Mouse (Mus musculus): ENCODE results near the gene St6galnac3. TPM values are rescaled to one million over a fixed set of nuclear protein-coding genes. Genes with fewer than 3 reads are reported as not detected.

The St6galnac3 gene
- polyA plus RNA-seq, 1 experiment from 2014 or later: 8.5 TPM

DNA sequence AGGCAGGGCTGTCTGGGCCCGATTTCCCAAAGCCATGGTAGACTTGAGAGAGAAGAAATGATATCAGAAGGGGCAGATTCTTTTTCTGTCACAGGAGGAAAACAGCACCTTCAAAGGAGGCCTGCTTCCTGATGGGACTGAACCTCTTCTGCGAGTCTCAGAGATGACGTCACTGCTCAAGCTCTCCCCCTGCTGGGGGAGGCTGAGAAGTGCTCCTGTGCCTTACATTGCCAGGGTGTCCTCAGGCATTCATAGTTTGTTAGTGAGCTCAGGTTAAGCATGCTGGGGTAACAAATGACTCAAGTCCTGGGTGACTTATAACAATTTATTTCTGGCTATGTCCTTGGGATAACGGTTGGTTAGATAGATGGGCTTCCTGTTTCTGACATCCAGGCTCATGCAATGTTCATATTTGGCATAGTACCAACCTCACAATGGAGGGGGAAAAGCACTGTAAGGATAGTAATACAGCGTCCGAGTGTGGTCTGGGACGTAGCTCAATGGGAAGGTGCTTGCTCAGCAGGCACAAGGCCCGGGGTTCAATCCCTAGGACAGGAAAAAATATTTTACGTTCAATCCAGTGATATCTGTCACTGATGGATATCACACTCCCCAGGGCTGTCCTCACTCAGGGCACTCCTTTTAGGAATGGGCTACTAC lies 474.2 kb downstream of the St6galnac3 start:
- Histone ChIP-seq H3K27ac (ENCODE audit: low read depth, low read length) (no peak overlapping the region), H3K9me3 (ENCODE audit: control insufficient read depth) (no peaks in the 10 kb centered on the region), H3K36me3 (ENCODE audit: control insufficient read depth, insufficient read depth) (no peaks in the 10 kb centered on the region), H3K4me2 (replicated peaks; ENCODE audit: low read depth) (no peak overlapping the region), H3K27me3 (replicated peaks; ENCODE audit: control insufficient read depth, insufficient read depth, low read length) (no peaks in the 10 kb centered on the region), H3K9ac (ENCODE audit: low read depth, low read length) (no peak overlapping the region), H3K4me3 (ENCODE audit: low read depth, low read length) (no peak overlapping the region), H3K4me1 (replicated peaks; ENCODE audit: control insufficient read depth, insufficient read depth, low read length) (no peaks in the 10 kb centered on the region; the same call in 1 of the 2 replicates)
- TF ChIP-seq CTCF (IDR thresholded peaks at IDR 0.05; ENCODE audit: low read depth): peak; percentile 95
- 46% methylated on average over 9 of the region's 9 CpGs for WGBS
- peak; percentile 72 for ATAC-seq

DNA sequence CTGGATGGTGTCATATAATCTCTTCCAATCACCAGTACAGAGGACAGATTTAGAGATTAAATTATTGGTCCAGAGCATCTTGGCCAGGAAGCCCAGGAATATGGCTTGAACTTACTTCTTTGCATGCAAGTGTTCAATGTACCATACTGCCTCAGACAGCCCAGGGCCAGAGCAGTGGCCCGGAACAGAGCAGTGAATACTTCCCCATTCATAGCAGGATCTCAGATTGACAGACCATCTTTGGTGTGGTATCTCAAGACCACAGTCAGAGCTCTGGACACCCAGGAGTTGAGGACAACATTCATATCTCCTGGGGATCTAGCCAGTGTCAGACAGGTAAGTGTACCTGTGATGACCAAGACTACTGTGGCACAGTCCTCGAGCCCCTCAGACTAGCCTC lies 476.1 kb downstream of the St6galnac3 start:
- Histone ChIP-seq H3K27me3 (replicated peaks; ENCODE audit: control insufficient read depth, insufficient read depth, low read length) (no peaks in the 10 kb centered on the region), H3K4me3 (ENCODE audit: low read depth, low read length) (no peak overlapping the region), H3K36me3 (ENCODE audit: control insufficient read depth, insufficient read depth) (no peaks in the 10 kb centered on the region), H3K4me1 (replicated peaks; ENCODE audit: control insufficient read depth, insufficient read depth, low read length) (no peaks in the 10 kb centered on the region; the same call in 1 of the 2 replicates), H3K9ac (ENCODE audit: low read depth, low read length) (no peak overlapping the region), H3K9me3 (ENCODE audit: control insufficient read depth) (no peaks in the 10 kb centered on the region), H3K27ac (ENCODE audit: low read depth, low read length) (no peak overlapping the region), H3K4me2 (replicated peaks; ENCODE audit: low read depth) (no peak overlapping the region)
- no peak for TF ChIP-seq CTCF (IDR thresholded peaks at IDR 0.05; ENCODE audit: low read depth)
- WGBS: 88% methylated on average over 2 of the region's 2 CpGs
- no peak for ATAC-seq

DNA sequence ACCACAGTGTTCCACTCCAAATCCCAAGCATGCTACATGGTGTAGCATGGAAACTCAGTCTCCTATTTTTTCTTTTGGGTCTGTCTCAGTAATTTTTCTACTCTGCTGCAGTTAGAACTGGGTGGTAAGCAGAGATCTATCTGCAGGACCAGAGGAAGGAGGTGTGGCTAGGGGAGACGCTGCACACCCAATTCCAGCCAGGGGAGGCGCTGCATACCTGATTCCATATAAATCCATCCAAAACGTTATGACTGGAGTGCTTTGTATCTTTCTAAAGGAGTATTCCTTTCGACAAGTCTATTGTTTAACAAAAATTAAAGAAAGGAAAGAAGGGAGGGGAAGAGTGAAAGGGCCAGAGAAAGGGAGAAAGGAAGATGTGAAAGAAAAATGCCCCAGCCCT lies 476.9 kb downstream of the St6galnac3 start:
- TF ChIP-seq CTCF (IDR thresholded peaks at IDR 0.05; ENCODE audit: low read depth): peak; percentile 55
- no peaks in the 10 kb centered on the region for H3K36me3 ChIP-seq (ENCODE audit: control insufficient read depth, insufficient read depth)
- ATAC-seq: no peak
- H3K27ac ChIP-seq (ENCODE audit: low read depth, low read length): no peak overlapping the region
- H3K9me3 ChIP-seq (ENCODE audit: control insufficient read depth): no peaks in the 10 kb centered on the region
- WGBS: 41% methylated on average over 4 of the region's 4 CpGs
- H3K9ac ChIP-seq (ENCODE audit: low read depth, low read length): no peak overlapping the region
- no peaks in the 10 kb centered on the region for H3K27me3 ChIP-seq (replicated peaks; ENCODE audit: control insufficient read depth, insufficient read depth, low read length)
- no peaks in the 10 kb centered on the region; the same call in 1 of the 2 replicates for H3K4me1 ChIP-seq (replicated peaks; ENCODE audit: control insufficient read depth, insufficient read depth, low read length)
- no peak overlapping the region for H3K4me2 ChIP-seq (replicated peaks; ENCODE audit: low read depth)
- H3K4me3 ChIP-seq (ENCODE audit: low read depth, low read length): no peak overlapping the region

DNA sequence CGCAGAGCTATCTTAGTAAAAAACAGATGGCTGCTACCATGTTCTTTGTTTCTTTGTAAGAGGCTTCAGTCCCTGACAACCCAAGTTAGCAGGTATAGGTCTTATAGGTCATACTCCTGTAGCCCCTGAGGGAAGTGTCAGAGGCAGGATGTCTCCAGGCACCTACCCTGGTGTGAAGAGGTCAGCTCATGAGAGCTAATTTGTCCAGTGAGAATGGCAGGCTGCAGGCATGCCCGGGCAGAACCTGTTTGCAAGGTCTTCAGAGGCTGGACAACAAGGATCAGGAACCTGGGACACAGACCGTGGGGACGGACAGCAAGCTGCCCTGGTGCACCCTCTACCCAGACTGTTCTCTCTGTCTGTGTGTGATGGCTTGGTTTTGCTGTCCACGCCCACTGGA lies 482.4 kb downstream of the St6galnac3 start:
- TF ChIP-seq CTCF (IDR thresholded peaks at IDR 0.05; ENCODE audit: low read depth): no peak
- Histone ChIP-seq H3K9ac (ENCODE audit: low read depth, low read length) (no peak overlapping the region), H3K4me1 (replicated peaks; ENCODE audit: control insufficient read depth, insufficient read depth, low read length) (no peaks in the 10 kb centered on the region; the same call in 1 of the 2 replicates), H3K9me3 (ENCODE audit: control insufficient read depth) (no peaks in the 10 kb centered on the region), H3K36me3 (ENCODE audit: control insufficient read depth, insufficient read depth) (no peaks in the 10 kb centered on the region), H3K4me3 (ENCODE audit: low read depth, low read length) (no peak overlapping the region), H3K27ac (ENCODE audit: low read depth, low read length) (no peak overlapping the region), H3K27me3 (replicated peaks; ENCODE audit: control insufficient read depth, insufficient read depth, low read length) (no peaks in the 10 kb centered on the region), H3K4me2 (replicated peaks; ENCODE audit: low read depth) (no peak overlapping the region)
- no peak for ATAC-seq
- whole genome bisulfite sequencing: 64% methylated on average over 5 of the region's 5 CpGs

DNA sequence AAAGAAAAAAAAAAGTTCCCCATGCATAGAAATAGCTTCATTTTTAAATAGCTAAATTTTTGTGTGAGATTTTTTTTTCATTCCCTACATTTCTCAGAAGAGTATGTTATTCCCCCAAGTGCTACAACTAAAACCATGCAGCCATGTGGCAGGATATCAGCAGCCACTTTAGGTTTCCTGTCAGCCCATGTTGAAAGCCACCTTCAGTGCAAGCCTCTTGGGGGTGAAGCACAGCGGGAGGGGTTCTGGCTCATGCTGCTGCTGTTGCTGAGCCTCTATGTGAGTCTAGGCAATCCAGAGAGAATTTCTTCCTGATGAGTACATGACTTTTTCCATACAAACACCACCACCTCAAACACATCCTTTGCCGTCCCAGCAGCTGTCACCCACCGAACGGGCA lies 483.8 kb downstream of the St6galnac3 start:
- ATAC-seq: no peak
- H3K27ac ChIP-seq (ENCODE audit: low read depth, low read length): no peak overlapping the region
- H3K27me3 ChIP-seq (replicated peaks; ENCODE audit: control insufficient read depth, insufficient read depth, low read length): no peaks in the 10 kb centered on the region
- H3K9me3 ChIP-seq (ENCODE audit: control insufficient read depth): no peaks in the 10 kb centered on the region
- no peak overlapping the region for H3K9ac ChIP-seq (ENCODE audit: low read depth, low read length)
- no peak for TF ChIP-seq CTCF (IDR thresholded peaks at IDR 0.05; ENCODE audit: low read depth)
- 87% methylated on average over 4 of the region's 4 CpGs for WGBS
- H3K36me3 ChIP-seq (ENCODE audit: control insufficient read depth, insufficient read depth): no peaks in the 10 kb centered on the region
- no peaks in the 10 kb centered on the region; the same call in 1 of the 2 replicates for H3K4me1 ChIP-seq (replicated peaks; ENCODE audit: control insufficient read depth, insufficient read depth, low read length)
- no peak overlapping the region for H3K4me3 ChIP-seq (ENCODE audit: low read depth, low read length)
- no peak overlapping the region for H3K4me2 ChIP-seq (replicated peaks; ENCODE audit: low read depth)

DNA sequence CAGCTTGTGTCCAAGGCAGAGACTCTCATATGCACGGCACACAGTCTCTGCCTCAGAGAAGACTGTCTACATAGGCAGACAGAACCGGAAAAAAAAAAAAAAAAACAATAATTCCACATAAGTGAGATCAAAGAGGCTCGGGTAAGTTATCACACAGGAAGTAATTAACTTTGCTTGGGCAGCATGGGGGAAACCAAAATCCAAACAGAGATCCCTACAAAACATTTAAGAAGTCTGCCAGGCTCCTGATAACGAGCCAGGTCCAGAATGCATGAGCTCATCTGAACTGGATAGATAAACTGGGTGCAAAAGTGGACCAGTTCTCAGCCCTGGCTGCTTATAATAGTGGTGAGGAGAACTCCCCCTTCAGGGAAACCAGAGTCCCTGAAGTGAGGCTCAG lies 484.6 kb downstream of the St6galnac3 start:
- H3K4me2 ChIP-seq (replicated peaks; ENCODE audit: low read depth): no peak overlapping the region
- WGBS: 20% methylated on average over 4 of the region's 4 CpGs
- no peaks in the 10 kb centered on the region for H3K36me3 ChIP-seq (ENCODE audit: control insufficient read depth, insufficient read depth)
- H3K27me3 ChIP-seq (replicated peaks; ENCODE audit: control insufficient read depth, insufficient read depth, low read length): no peaks in the 10 kb centered on the region
- no peak overlapping the region for H3K9ac ChIP-seq (ENCODE audit: low read depth, low read length)
- no peaks in the 10 kb centered on the region for H3K4me1 ChIP-seq (replicated peaks; ENCODE audit: control insufficient read depth, insufficient read depth, low read length)
- ATAC-seq: no peak
- no peak overlapping the region for H3K27ac ChIP-seq (ENCODE audit: low read depth, low read length)
- H3K9me3 ChIP-seq (ENCODE audit: control insufficient read depth): no peaks in the 10 kb centered on the region
- H3K4me3 ChIP-seq (ENCODE audit: low read depth, low read length): no peak overlapping the region
- no peak for TF ChIP-seq CTCF (IDR thresholded peaks at IDR 0.05; ENCODE audit: low read depth)

All from intestine, postnatal 0 days (tissue).